Mouse (Mus musculus) spleen, adult 2 months (tissue): ENCODE data around the gene Mroh8.

ENCODE experiments used
- CTCF ChIP-seq: fragments of 200-500 bp; IDR thresholded peaks from 2 replicates; pipeline ENCODE4 v1.5.1; 2011; ENCODE audit warnings: mild to moderate bottlenecking, inconsistent platforms; ENCODE audit not compliant: insufficient read depth, insufficient read length, insufficient replicate concordance; ENCODE audit errors: extremely low read depth
- POLR2A ChIP-seq: fragments of 200-500 bp; IDR thresholded peaks from 2 replicates; pipeline ENCODE4 v1.6.1; 2011; ENCODE audit warnings: low read depth, low read length, inconsistent platforms

- TF ChIP-seq CTCF: no peak
- TF ChIP-seq POLR2A: no peak
These were observed at the start of gene Mroh8 for GRCm38 (mm10) chr2:157279416-157279800.
